Mouse (Mus musculus) lung, adult 2 months (tissue): Measurements from ENCODE around the gene Btnl4.
"Not testable (repeated sequence)": the region's sequence is repeated elsewhere in the genome, so short reads cannot be mapped to it uniquely, and the experiment has no call there.

Experiments used
- CTCF ChIP-seq: fragments of 200-500 bp; IDR thresholded peaks from 2 replicates; pipeline ENCODE4 v1.5.1; 2011; ENCODE audit warnings: mild to moderate bottlenecking, low read length, control low read depth; ENCODE audit not compliant: insufficient read depth
- POLR2A ChIP-seq: fragments of 200-500 bp; IDR thresholded peaks from 2 replicates; pipeline ENCODE4 v1.6.1; 2011; ENCODE audit warnings: low read depth, mild to moderate bottlenecking, control low read depth, low read length, borderline replicate concordance; ENCODE audit errors: extremely low read depth

DNA sequence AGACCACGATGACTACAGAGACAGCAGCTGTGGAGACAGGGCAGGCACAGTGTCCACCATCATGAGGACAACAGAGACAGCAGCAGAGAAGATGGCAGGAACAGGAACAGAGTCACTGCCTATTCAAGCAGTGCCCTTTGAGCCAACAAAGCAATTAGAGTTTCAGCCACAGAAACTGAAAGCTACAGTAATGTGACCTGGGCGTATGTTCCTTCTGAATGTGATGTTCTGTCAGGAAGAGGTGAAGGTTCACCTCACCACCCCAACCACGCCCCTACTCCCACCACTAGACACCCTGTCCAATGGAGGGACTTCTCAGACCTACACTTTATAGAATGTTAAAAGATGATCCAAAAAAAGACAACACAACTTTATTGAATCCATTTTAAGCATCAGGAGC is 41.5 kb upstream of the Btnl4 start:
- not testable (repeated sequence) for TF ChIP-seq CTCF, POLR2A
